Mouse (Mus musculus) embryonic facial prominence, embryonic 13.5 days (tissue): ENCODE measurements around the gene Kcnq1. TPM values are rescaled to one million over a fixed set of nuclear protein-coding genes. Genes with fewer than 3 reads are reported as not detected.

Experiments used
- ATAC-seq: fragments of 200-750 bp; cut with Nextera tagmentation; 2 replicates; pipeline ENCODE4 v1.8.0; 2017; ENCODE audit warnings: low read depth; ENCODE audit not compliant: insufficient number of reproducible peaks, insufficient read depth, low FRiP score, low TSS enrichment
- H3K27ac ChIP-seq: fragments of 300-500 bp; sonication (generic); 2 replicates; pipeline ENCODE4 v1.5.1; 2015; ENCODE audit warnings: moderate library complexity, mild to moderate bottlenecking, inconsistent platforms
- H3K27me3 ChIP-seq: fragments of 300-500 bp; sonication (generic); 2 replicates; pipeline ENCODE4 v1.6.1; 2015; ENCODE audit warnings: mild to moderate bottlenecking, inconsistent platforms
- H3K36me3 ChIP-seq: fragments of 300-500 bp; sonication (generic); 2 replicates; pipeline ENCODE4 v1.6.1; 2015; ENCODE audit warnings: mild to moderate bottlenecking, inconsistent platforms
- H3K4me1 ChIP-seq: fragments of 300-500 bp; sonication (generic); 2 replicates; pipeline ENCODE4 v1.6.1; 2015; ENCODE audit warnings: inconsistent platforms
- H3K4me2 ChIP-seq: fragments of 300-500 bp; sonication (generic); 2 replicates; pipeline ENCODE4 v1.6.1; 2015; ENCODE audit warnings: moderate library complexity, mild to moderate bottlenecking, inconsistent platforms
- H3K4me3 ChIP-seq: fragments of 300-500 bp; sonication (generic); 2 replicates; pipeline ENCODE4 v1.5.1; 2015; ENCODE audit warnings: mild to moderate bottlenecking, inconsistent platforms
- H3K9ac ChIP-seq: fragments of 300-500 bp; sonication (generic); 2 replicates; pipeline ENCODE4 v1.6.1; 2015; ENCODE audit warnings: mild to moderate bottlenecking, inconsistent platforms
- H3K9me3 ChIP-seq: fragments of 300-500 bp; sonication (generic); 2 replicates; pipeline ENCODE4 v1.6.1; 2016; ENCODE audit warnings: inconsistent platforms
- WGBS: fragments of 180-500 bp; shearing (Covaris S2); methylation state at CpG from one replicate; pipeline ENCODE4 v1.1.7; 2015; ENCODE audit warnings: mixed read lengths; 5-methylcytosine and 5-hydroxymethylcytosine counted together
- polyA plus RNA-seq: library from polyadenylated mRNA; unstranded; fragments of >200 nt; fragmentation: Nextera tagmentation; extraction: Ambion mirVana; gene quantifications from 2 replicates; pipeline ENCODE4 v1.2.1, GENCODE M21; 2015

Kcnq1 gene
- polyA plus RNA-seq, 1 experiment from 2014 or later, result 0.84 TPM

DNA sequence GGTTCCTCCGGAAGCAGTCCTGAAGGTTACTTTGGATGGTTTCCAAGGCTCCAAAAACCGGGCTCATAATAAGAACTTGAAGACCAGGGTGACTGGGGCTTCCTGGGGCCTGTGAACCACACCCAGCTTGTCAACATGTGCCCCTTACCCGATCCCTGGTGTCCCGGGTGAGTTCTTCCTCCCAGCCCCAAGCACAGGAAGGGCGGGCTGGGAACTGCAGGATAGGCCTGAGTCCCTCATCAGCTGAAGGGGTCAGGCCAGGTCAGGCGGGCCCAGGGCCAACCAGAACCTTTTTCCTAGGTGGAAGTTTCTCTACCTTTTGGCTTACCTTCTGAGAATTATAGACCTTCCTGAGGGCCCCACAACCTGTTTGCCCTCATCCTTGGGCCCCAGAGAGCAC is 306.4 kb downstream of the Kcnq1 start:
- WGBS, result 78% methylated on average over 6 of the region's 6 CpGs
- no peaks in the 10 kb centered on the region for H3K36me3 ChIP-seq
- H3K4me3 ChIP-seq, result no peak overlapping the region
- H3K9me3 ChIP-seq, result no peaks in the 10 kb centered on the region
- ATAC-seq, result no peak
- H3K27me3 ChIP-seq, result no peaks in the 10 kb centered on the region
- no peak overlapping the region for H3K9ac ChIP-seq
- peaks cover 41% of the 10 kb centered on the region for H3K4me1 ChIP-seq
- no peak overlapping the region for H3K4me2 ChIP-seq
- no peak overlapping the region for H3K27ac ChIP-seq

DNA sequence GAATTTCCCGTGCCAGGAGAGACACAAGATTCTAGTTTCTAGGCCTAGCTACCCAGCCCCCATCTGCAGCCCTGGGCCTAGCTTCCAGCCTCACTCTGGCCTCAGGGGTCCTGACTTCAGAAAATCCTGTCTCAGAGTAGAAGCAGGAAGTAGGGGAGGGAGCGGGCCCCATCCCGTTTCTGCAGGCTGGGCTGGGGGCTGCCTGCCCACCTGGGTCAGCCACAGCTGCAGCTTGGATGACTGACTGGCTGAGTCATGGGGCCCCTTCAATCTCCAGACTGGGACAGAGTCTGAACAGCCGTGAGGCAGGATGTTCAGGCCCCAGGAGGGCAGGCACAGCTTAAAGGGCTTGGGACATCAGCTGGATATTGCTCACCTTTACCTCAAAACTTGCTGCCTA is 308.9 kb downstream of the Kcnq1 start:
- H3K27ac ChIP-seq, result no peak overlapping the region
- peaks cover 24% of the 10 kb centered on the region for H3K4me1 ChIP-seq
- 0 out of 2 replicates have a peak overlapping the region, but pooled peaks have one; percentile 32 for H3K9ac ChIP-seq
- WGBS, result 26% methylated on average over 4 of the region's 4 CpGs
- H3K9me3 ChIP-seq, result no peaks in the 10 kb centered on the region
- H3K4me3 ChIP-seq, result no peak overlapping the region
- H3K27me3 ChIP-seq, result no peaks in the 10 kb centered on the region
- no peak overlapping the region for H3K4me2 ChIP-seq
- H3K36me3 ChIP-seq, result no peaks in the 10 kb centered on the region
- no peak for ATAC-seq

DNA sequence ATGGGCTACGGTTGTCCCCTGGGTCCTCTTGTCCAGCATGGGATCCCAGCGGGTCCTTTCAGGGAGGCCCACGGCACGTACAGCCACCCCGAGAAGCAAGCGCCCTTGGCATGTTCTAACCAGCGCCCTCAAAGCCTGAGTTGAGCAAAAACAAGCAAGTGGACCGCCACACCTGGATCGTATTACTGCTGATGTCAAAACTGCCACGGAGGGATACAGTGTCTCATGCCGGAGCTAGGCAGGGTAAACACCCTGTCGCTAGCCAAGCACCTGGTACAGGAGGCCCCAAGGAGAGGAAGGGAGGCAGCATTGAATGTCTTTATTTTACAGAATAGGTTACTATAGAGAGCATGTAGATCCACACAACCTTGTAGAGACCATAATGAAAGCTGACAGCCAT is 310.2 kb downstream of the Kcnq1 start:
- H3K27ac ChIP-seq, result no peak overlapping the region
- no peak for ATAC-seq
- no peak overlapping the region for H3K9ac ChIP-seq
- H3K27me3 ChIP-seq, result no peaks in the 10 kb centered on the region
- 41% methylated on average over 12 of the region's 12 CpGs for WGBS
- no peaks in the 10 kb centered on the region for H3K9me3 ChIP-seq
- no peak overlapping the region for H3K4me2 ChIP-seq
- H3K4me3 ChIP-seq, result no peak overlapping the region
- no peaks in the 10 kb centered on the region for H3K36me3 ChIP-seq
- peaks cover 24% of the 10 kb centered on the region for H3K4me1 ChIP-seq

DNA sequence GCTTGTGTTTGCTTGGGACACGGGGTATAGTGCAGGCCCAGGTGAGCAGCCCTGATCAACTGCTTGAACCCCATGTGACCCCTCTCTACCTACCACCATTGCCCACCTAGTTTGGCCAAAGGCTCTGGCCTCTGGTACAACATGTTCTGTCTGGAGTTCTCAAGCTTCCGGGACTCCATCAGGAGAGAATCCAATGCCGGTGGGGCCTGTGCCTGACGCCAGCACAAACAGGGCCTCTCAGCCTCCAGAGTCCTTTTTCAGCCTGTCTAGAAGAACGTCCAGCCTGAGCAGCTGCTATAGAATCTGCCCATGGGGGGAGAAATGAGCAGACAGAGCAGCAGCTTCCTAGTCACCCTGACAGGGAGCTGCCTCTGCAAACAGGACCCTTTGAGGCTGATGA is 311.7 kb downstream of the Kcnq1 start:
- Histone ChIP-seq H3K4me2 (no peak overlapping the region), H3K27ac (no peak overlapping the region), H3K36me3 (no peaks in the 10 kb centered on the region), H3K9me3 (no peaks in the 10 kb centered on the region), H3K4me3 (no peak overlapping the region), H3K4me1 (peaks cover 24% of the 10 kb centered on the region), H3K9ac (no peak overlapping the region), H3K27me3 (no peaks in the 10 kb centered on the region)
- no peak for ATAC-seq
- 63% methylated on average over 5 of the region's 5 CpGs for WGBS

DNA sequence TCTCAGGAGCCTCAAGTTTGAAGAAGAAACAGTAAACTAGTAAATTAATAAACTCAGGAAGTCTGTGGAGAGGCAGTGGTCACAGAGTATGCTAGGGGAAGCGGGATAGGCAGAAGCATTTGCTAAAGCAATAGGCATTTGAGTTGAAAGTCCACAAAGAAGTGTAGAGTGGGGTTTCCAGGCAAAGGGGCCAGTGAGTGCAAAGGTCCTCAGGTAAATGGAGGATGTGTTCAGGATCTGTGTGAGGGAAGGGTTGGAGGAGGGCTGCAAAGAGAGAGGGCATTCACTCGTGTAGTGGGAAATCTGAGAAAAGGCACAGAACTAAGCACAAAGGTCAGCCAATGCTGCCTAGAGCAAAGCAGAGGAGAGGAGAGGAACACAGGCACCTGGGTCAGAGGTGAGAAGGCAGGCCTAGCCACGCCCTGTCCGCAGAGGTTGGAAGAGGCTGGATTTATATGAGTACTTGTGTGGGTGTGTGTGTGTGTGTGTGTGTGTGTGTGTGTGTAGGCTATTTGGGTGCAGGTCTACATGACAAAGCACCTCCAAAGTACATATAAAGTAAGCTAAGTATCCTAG is 313.5 kb downstream of the Kcnq1 start:
- WGBS, result 62% methylated on average over 4 of the region's 4 CpGs
- no peaks in the 10 kb centered on the region for H3K9me3 ChIP-seq
- no peak overlapping the region for H3K4me3 ChIP-seq
- no peak overlapping the region for H3K9ac ChIP-seq
- H3K4me2 ChIP-seq, result no peak overlapping the region
- H3K27ac ChIP-seq, result no peak overlapping the region
- ATAC-seq, result no peak
- peaks cover 24% of the 10 kb centered on the region for H3K4me1 ChIP-seq
- no peaks in the 10 kb centered on the region for H3K27me3 ChIP-seq
- no peaks in the 10 kb centered on the region for H3K36me3 ChIP-seq

DNA sequence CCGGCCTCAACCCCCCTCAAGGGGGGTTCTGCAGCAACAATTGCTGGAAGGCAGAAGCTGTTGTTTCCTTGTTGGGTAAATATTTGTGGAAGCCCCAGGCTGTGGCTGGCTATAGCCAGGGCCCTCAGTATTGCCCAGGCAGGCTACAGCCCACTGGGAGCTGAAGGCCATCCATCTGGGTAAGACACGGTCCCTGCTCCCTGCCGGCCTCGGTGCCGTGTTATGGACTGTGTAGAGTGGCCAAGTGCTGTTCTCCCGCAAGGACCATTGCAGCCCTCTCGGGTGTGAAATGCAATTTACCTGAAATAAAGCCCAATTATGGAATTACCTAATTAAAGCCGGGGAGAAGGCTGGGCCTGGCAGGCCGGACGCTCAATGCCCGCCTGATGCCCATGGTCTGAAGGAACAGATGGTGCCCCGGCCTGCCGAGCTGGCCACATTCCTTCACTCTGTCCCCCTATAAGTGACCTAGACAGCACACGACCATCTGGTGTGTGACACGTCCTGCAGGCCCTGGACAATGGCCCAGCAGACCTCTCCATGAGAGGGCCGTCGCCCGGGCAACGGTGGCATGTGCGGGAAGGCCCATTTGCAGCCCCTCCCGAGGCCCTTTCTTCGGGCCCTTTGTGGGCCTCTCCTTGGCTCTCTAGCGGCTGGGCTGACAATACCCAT is 322.1 kb downstream of the Kcnq1 start:
- H3K9ac ChIP-seq, result no peak overlapping the region
- H3K27ac ChIP-seq, result no peak overlapping the region
- H3K9me3 ChIP-seq, result no peaks in the 10 kb centered on the region
- peaks cover 4% of the 10 kb centered on the region; the same call in 1 of the 2 replicates for H3K4me1 ChIP-seq
- no peaks in the 10 kb centered on the region for H3K27me3 ChIP-seq
- 71% methylated on average over 23 of the region's 23 CpGs for WGBS
- no peaks in the 10 kb centered on the region for H3K36me3 ChIP-seq
- H3K4me3 ChIP-seq, result no peak overlapping the region
- ATAC-seq, result no peak
- H3K4me2 ChIP-seq, result no peak overlapping the region

- Histone ChIP-seq H3K4me3 (no peak overlapping the region), H3K9me3 (no peaks in the 10 kb centered on the region), H3K27me3 (no peaks in the 10 kb centered on the region), H3K36me3 (no peaks in the 10 kb centered on the region), H3K27ac (no peak overlapping the region), H3K9ac (no peak overlapping the region), H3K4me1 (peaks cover 5% of the 10 kb centered on the region; the same call in 1 of the 2 replicates), H3K4me2 (no peak overlapping the region)
- 60% methylated on average over 2 of the region's 2 CpGs for WGBS
- ATAC-seq, result no peak
Measured at GRCm38 (mm10) chr7:143428814-143429499, 322.8 kb downstream of the Kcnq1 start.

GRCm38 (mm10) chr7:143432631-143433030 is 326.5 kb downstream of the Kcnq1 start:
- Histone ChIP-seq H3K4me3 (no peak overlapping the region), H3K4me1 (peaks cover 11% of the 10 kb centered on the region), H3K27me3 (peaks cover 5% of the 10 kb centered on the region), H3K9ac (no peak overlapping the region), H3K9me3 (no peaks in the 10 kb centered on the region), H3K27ac (no peak overlapping the region), H3K36me3 (no peaks in the 10 kb centered on the region), H3K4me2 (no peak overlapping the region)
- ATAC-seq, result no peak
- 65% methylated on average over 1 of the region's 1 CpGs for WGBS

DNA sequence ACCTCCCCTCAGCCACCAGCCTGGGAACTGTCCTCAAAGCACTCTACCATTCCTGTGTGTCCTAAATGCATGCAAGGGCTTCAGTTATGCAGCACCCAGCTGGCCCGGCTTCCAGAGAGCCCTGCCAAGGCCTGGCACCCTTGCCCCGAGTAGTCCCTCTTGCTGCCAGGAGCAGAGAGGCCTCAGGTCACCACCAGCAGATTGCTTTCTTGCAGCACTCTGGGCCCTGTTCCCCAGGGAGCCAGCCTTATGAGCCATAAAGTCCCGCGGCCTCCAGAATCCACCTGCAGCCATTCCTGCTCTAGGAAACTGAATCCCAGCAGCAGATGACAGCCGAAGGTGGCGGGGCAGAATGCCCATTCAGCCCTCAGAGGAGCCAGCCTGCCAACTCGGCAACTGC is 327.2 kb downstream of the Kcnq1 start:
- H3K27me3 ChIP-seq, result peaks cover 6% of the 10 kb centered on the region
- H3K36me3 ChIP-seq, result no peaks in the 10 kb centered on the region
- 74% methylated on average over 7 of the region's 7 CpGs for WGBS
- H3K27ac ChIP-seq, result no peak overlapping the region
- H3K9ac ChIP-seq, result no peak overlapping the region
- H3K9me3 ChIP-seq, result no peaks in the 10 kb centered on the region
- H3K4me3 ChIP-seq, result no peak overlapping the region
- no peak for ATAC-seq
- no peak overlapping the region for H3K4me2 ChIP-seq
- peaks cover 14% of the 10 kb centered on the region for H3K4me1 ChIP-seq

- peak overlapping the region; percentile 79 for H3K9ac ChIP-seq
- H3K9me3 ChIP-seq, result no peaks in the 10 kb centered on the region
- WGBS, result 19% methylated on average over 18 of the region's 18 CpGs
- ATAC-seq, result no peak; the same call in 1 of the 2 replicates
- peaks cover 11% of the 10 kb centered on the region for H3K27me3 ChIP-seq
- H3K4me3 ChIP-seq, result peak overlapping the region; percentile 51
- H3K4me2 ChIP-seq, result peak overlapping the region; percentile 90
- no peaks in the 10 kb centered on the region for H3K36me3 ChIP-seq
- peak overlapping the region; percentile 28; the same call in 1 of the 2 replicates for H3K27ac ChIP-seq
- H3K4me1 ChIP-seq, result peaks cover 24% of the 10 kb centered on the region
Measured at GRCm38 (mm10) chr7:143437231-143437893, 331.2 kb downstream of the Kcnq1 start.

GRCm38 (mm10) chr7:143437894-143438581 is 331.9 kb downstream of the Kcnq1 start:
- Histone ChIP-seq H3K4me2 (peak overlapping the region; percentile 90), H3K9ac (peak overlapping the region; percentile 79), H3K9me3 (no peaks in the 10 kb centered on the region), H3K4me3 (peak overlapping the region; percentile 51), H3K4me1 (peaks cover 22% of the 10 kb centered on the region), H3K36me3 (no peaks in the 10 kb centered on the region), H3K27ac (peak overlapping the region; percentile 28; the same call in 1 of the 2 replicates), H3K27me3 (peaks cover 18% of the 10 kb centered on the region)
- 1% methylated on average over 61 of the region's 63 CpGs for WGBS
- ATAC-seq, result no peak
